Mouse (Mus musculus): Measurements from ENCODE around the gene Tnpo1. TPM values are rescaled to one million over a fixed set of nuclear protein-coding genes. Genes with fewer than 3 reads are reported as not detected.

Gene Tnpo1
- polyA plus RNA-seq, 1 experiment = 36.0 TPM

- Histone ChIP-seq H3K27me3 (ENCODE audit: control insufficient read depth, insufficient read depth, insufficient read length) (no peaks in the 10 kb centered on the region), H3ac (ENCODE audit: control insufficient read depth, insufficient read length) (no peak overlapping the region), H3K79me2 (ENCODE audit: control insufficient read depth, insufficient read depth) (no peaks in the 10 kb centered on the region), H3K4me2 (ENCODE audit: low read depth) (no peak overlapping the region), H3K4me3 (no peak overlapping the region), H3K36me3 (ENCODE audit: control insufficient read depth, insufficient read depth) (no peaks in the 10 kb centered on the region)
- TF ChIP-seq MAX (IDR thresholded peaks at IDR 0.05; ENCODE audit: low read depth) = no peak
These were observed 16.2 kb upstream of the Tnpo1 start for GRCm38 (mm10) chr13:98942360-98942759.

GRCm38 (mm10) chr13:98941829-98942343 lies 15.7 kb upstream of the Tnpo1 start:
- no peak overlapping the region for H3K4me2 ChIP-seq (ENCODE audit: low read depth)
- H3K36me3 ChIP-seq (ENCODE audit: control insufficient read depth, insufficient read depth) = no peaks in the 10 kb centered on the region
- H3K27me3 ChIP-seq (ENCODE audit: control insufficient read depth, insufficient read depth, insufficient read length) = no peaks in the 10 kb centered on the region
- H3K79me2 ChIP-seq (ENCODE audit: control insufficient read depth, insufficient read depth) = no peaks in the 10 kb centered on the region
- TF ChIP-seq POLR2A (IDR thresholded peaks at IDR 0.05; ENCODE audit: insufficient read length, low read depth) = no peak
- TF ChIP-seq MAX (IDR thresholded peaks at IDR 0.05; ENCODE audit: low read depth) = no peak
- TF ChIP-seq TCF3 (IDR thresholded peaks at IDR 0.05; ENCODE audit: insufficient read length, low read depth) = no peak
- no peak for TF ChIP-seq REST (IDR thresholded peaks at IDR 0.05; ENCODE audit: insufficient read depth, insufficient read length)
- TF ChIP-seq CEBPB (IDR thresholded peaks at IDR 0.05; ENCODE audit: insufficient read depth, poor library complexity, severe bottlenecking) = no peak
- TF ChIP-seq E2F4 (IDR thresholded peaks at IDR 0.05; ENCODE audit: insufficient read depth) = no peak
- no peak for TF ChIP-seq TCF12 (IDR thresholded peaks at IDR 0.05; ENCODE audit: insufficient read depth, poor library complexity, severe bottlenecking)
- TF ChIP-seq MYOD1 (IDR thresholded peaks at IDR 0.05; ENCODE audit: control insufficient read depth in 1 of 3, insufficient read length in 2 of 3, low read depth in 2 of 3) = no peak
- TF ChIP-seq SRF (IDR thresholded peaks at IDR 0.05; ENCODE audit: control insufficient read depth, insufficient read length, low read depth) = no peak
- TF ChIP-seq USF1 (IDR thresholded peaks at IDR 0.05; ENCODE audit: low read depth) = no peak
- no peak for TF ChIP-seq POLR2AphosphoS2 (IDR thresholded peaks at IDR 0.05; ENCODE audit: insufficient read length, low read depth)
- no peak for TF ChIP-seq MYOG (IDR thresholded peaks at IDR 0.05; ENCODE audit: control insufficient read depth in 1 of 3, insufficient read depth in 1 of 3, insufficient read length in 2 of 3, low read depth in 2 of 3)
- no peak overlapping the region for H3K4me3 ChIP-seq
- H3ac ChIP-seq (ENCODE audit: control insufficient read depth, insufficient read length) = no peak overlapping the region

- Histone ChIP-seq H3K4me2 (ENCODE audit: low read depth) (peak overlapping the region; percentile 15), H3K27me3 (ENCODE audit: control insufficient read depth, insufficient read depth, insufficient read length) (no peaks in the 10 kb centered on the region), H3K4me3 (no peak overlapping the region), H3K79me2 (ENCODE audit: control insufficient read depth, insufficient read depth) (no peaks in the 10 kb centered on the region), H3K36me3 (ENCODE audit: control insufficient read depth, insufficient read depth) (no peaks in the 10 kb centered on the region), H3ac (ENCODE audit: control insufficient read depth, insufficient read length) (no peak overlapping the region)
- TF ChIP-seq TCF3 (IDR thresholded peaks at IDR 0.05; ENCODE audit: insufficient read length, low read depth) = no peak
- TF ChIP-seq USF1 (IDR thresholded peaks at IDR 0.05; ENCODE audit: low read depth) = no peak
- TF ChIP-seq POLR2A (IDR thresholded peaks at IDR 0.05; ENCODE audit: insufficient read length, low read depth) = no peak
- no peak for TF ChIP-seq MAX (IDR thresholded peaks at IDR 0.05; ENCODE audit: low read depth)
- no peak for TF ChIP-seq MYOD1 (IDR thresholded peaks at IDR 0.05; ENCODE audit: control insufficient read depth in 1 of 3, insufficient read length in 2 of 3, low read depth in 2 of 3)
- no peak for TF ChIP-seq MYOG (IDR thresholded peaks at IDR 0.05; ENCODE audit: control insufficient read depth in 1 of 3, insufficient read depth in 1 of 3, insufficient read length in 2 of 3, low read depth in 2 of 3)
- TF ChIP-seq E2F4 (IDR thresholded peaks at IDR 0.05; ENCODE audit: insufficient read depth) = no peak
These were observed 10.9 kb upstream of the Tnpo1 start for GRCm38 (mm10) chr13:98937108-98937507.

- no peaks in the 10 kb centered on the region for H3K36me3 ChIP-seq (ENCODE audit: control insufficient read depth, insufficient read depth)
- TF ChIP-seq TCF3 (IDR thresholded peaks at IDR 0.05; ENCODE audit: insufficient read length, low read depth) (no peak), MYOD1 (IDR thresholded peaks at IDR 0.05; ENCODE audit: control insufficient read depth in 1 of 3, insufficient read length in 2 of 3, low read depth in 2 of 3) (no peak), MYOG (IDR thresholded peaks at IDR 0.05; ENCODE audit: control insufficient read depth in 1 of 3, insufficient read depth in 1 of 3, insufficient read length in 2 of 3, low read depth in 2 of 3) (no peak), E2F4 (IDR thresholded peaks at IDR 0.05; ENCODE audit: insufficient read depth) (no peak), TCF12 (IDR thresholded peaks at IDR 0.05; ENCODE audit: insufficient read depth, poor library complexity, severe bottlenecking) (no peak), SRF (IDR thresholded peaks at IDR 0.05; ENCODE audit: control insufficient read depth, insufficient read length, low read depth) (no peak), MAX (IDR thresholded peaks at IDR 0.05; ENCODE audit: low read depth) (no peak), POLR2A (IDR thresholded peaks at IDR 0.05; ENCODE audit: insufficient read length, low read depth) (no peak), POLR2AphosphoS2 (IDR thresholded peaks at IDR 0.05; ENCODE audit: insufficient read length, low read depth) (no peak), USF1 (IDR thresholded peaks at IDR 0.05; ENCODE audit: low read depth) (no peak), CEBPB (IDR thresholded peaks at IDR 0.05; ENCODE audit: insufficient read depth, poor library complexity, severe bottlenecking) (no peak), REST (IDR thresholded peaks at IDR 0.05; ENCODE audit: insufficient read depth, insufficient read length) (no peak)
- H3K4me2 ChIP-seq (ENCODE audit: low read depth) = no peak overlapping the region
- no peaks in the 10 kb centered on the region for H3K27me3 ChIP-seq (ENCODE audit: control insufficient read depth, insufficient read depth, insufficient read length)
- no peak overlapping the region for H3K4me3 ChIP-seq
- H3K79me2 ChIP-seq (ENCODE audit: control insufficient read depth, insufficient read depth) = peaks cover 22% of the 10 kb centered on the region
- H3ac ChIP-seq (ENCODE audit: control insufficient read depth, insufficient read length) = no peak overlapping the region
These were observed 2.7 kb upstream of the Tnpo1 start for GRCm38 (mm10) chr13:98928908-98929307.

GRCm38 (mm10) chr13:98926958-98927242 lies 716 bp upstream of the Tnpo1 start:
- Histone ChIP-seq H3K36me3 (ENCODE audit: control insufficient read depth, insufficient read depth) (peaks cover 12% of the 10 kb centered on the region), H3K4me2 (ENCODE audit: low read depth) (peak overlapping the region; percentile 65), H3ac (ENCODE audit: control insufficient read depth, insufficient read length) (peak overlapping the region; percentile 87), H3K4me3 (peak overlapping the region; percentile 54), H3K79me2 (ENCODE audit: control insufficient read depth, insufficient read depth) (peaks cover 42% of the 10 kb centered on the region), H3K27me3 (ENCODE audit: control insufficient read depth, insufficient read depth, insufficient read length) (no peaks in the 10 kb centered on the region)
- TF ChIP-seq MYOD1 (IDR thresholded peaks at IDR 0.05; ENCODE audit: control insufficient read depth in 1 of 3, insufficient read length in 2 of 3, low read depth in 2 of 3) = no peak
- TF ChIP-seq E2F4 (IDR thresholded peaks at IDR 0.05; ENCODE audit: insufficient read depth) = no peak
- no peak for TF ChIP-seq MYOG (IDR thresholded peaks at IDR 0.05; ENCODE audit: control insufficient read depth in 1 of 3, insufficient read depth in 1 of 3, insufficient read length in 2 of 3, low read depth in 2 of 3)
- no peak for TF ChIP-seq TCF12 (IDR thresholded peaks at IDR 0.05; ENCODE audit: insufficient read depth, poor library complexity, severe bottlenecking)
- no peak for TF ChIP-seq USF1 (IDR thresholded peaks at IDR 0.05; ENCODE audit: low read depth)
- no peak for TF ChIP-seq CEBPB (IDR thresholded peaks at IDR 0.05; ENCODE audit: insufficient read depth, poor library complexity, severe bottlenecking)
- no peak for TF ChIP-seq POLR2A (IDR thresholded peaks at IDR 0.05; ENCODE audit: insufficient read length, low read depth)
- no peak for TF ChIP-seq SRF (IDR thresholded peaks at IDR 0.05; ENCODE audit: control insufficient read depth, insufficient read length, low read depth)
- TF ChIP-seq REST (IDR thresholded peaks at IDR 0.05; ENCODE audit: insufficient read depth, insufficient read length) = no peak
- no peak for TF ChIP-seq MAX (IDR thresholded peaks at IDR 0.05; ENCODE audit: low read depth)
- TF ChIP-seq TCF3 (IDR thresholded peaks at IDR 0.05; ENCODE audit: insufficient read length, low read depth) = no peak
- no peak for TF ChIP-seq POLR2AphosphoS2 (IDR thresholded peaks at IDR 0.05; ENCODE audit: insufficient read length, low read depth)

All from myocyte (in vitro differentiated cells).